Mouse (Mus musculus) kidney, adult 10 weeks (tissue): ENCODE measurements around the gene Gm21903. TPM values are rescaled to one million over a fixed set of nuclear protein-coding genes. Genes with fewer than 3 reads are reported as not detected.

Source experiments
- polyA plus RNA-seq: library from polyadenylated mRNA; stranded (reverse); fragments of 350-450 nt; fragmentation: Illumina TruSeq; extraction: RNeasy Lipid Tissue Mini Kit (QIAGEN cat#74804); gene quantifications from one replicate; pipeline ENCODE4 v1.2.3, GENCODE M21; 2014; ENCODE audit warnings: low read depth, low replicate concordance

Gm21903 gene
- not detected for polyA plus RNA-seq

DNA sequence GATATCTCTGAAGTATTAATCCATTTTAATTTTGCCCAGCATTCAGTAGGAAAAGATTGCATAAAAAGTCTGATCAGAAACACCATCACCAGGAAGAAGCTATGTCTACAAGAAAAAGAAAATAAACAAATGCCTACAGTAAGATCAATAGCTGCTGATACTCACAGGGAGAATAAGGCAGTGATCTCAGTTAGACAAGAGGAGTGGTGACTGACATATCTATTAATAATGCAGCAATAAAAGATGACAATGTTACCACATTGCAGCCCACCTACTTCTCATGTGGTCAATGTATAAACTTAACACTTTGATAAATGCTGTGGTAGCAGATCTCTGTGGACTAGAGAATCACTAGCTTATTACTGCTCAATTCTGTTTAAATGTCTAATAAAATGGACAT, at the start of gene Gm21903:
Gene Gm21903, minus strand, starts transcription at position 101 of the 400 bp plus-strand sequence.

DNA sequence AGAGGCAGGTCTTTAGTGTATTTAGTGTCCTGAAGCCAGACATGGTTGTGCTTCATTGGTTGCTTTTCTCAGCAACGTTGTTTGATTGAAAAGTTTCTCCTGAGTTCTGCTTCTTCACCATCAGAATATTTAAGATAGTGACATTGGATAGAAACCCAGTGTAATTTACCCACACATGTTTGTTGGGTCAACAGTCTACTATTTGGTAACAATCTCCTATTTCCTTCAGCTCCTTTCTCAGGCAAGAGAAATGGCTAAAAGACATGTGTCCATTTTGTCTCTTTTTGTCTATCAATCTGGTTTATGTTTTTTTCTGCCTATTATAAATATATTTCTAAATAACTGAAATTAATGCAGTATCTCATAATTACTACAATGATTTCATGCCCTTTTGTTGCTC, 33.8 kb upstream of the Gm21903 start, which contains the start of gene Esp23:
Gene Esp23, minus strand, starts transcription at position 101 of the 400 bp plus-strand sequence.

DNA sequence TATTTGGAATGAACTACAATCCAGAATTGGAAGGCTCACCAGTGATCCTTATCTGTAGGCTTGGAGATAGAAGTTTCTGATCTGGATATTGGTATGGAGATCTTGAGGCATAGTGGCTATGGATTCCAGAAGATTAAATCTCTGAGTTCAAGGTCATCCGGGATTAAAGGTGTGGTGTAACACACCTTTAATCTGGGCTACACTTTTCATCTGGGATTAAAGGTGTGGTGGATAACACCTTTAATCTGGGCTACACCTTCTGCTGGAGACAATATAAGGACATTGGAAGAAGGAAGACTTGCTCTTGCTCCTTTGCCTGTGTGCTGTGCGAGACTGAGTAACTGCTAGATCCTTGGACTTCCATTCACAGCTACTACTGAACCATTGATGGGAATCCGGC, 6.7 kb downstream of the Gm21903 start, which contains the start of gene Esp24:
Gene Esp24, plus strand, starts transcription at position 301 of the 400 bp plus-strand sequence.

Other genes starting within 250 kb of the Gm21903 start
- not detected for gene Esp24, start 6.6 kb downstream of the Gm21903 start, polyA plus RNA-seq
- not detected for gene Esp23, start 33.7 kb upstream of the Gm21903 start, polyA plus RNA-seq
- gene Esp22, start 52.0 kb upstream of the Gm21903 start, polyA plus RNA-seq, result not detected